Mouse (Mus musculus): Measurements from ENCODE around the gene Prnd.

The Prnd gene

GRCm38 (mm10) chr2:131988550-131988949 is 37.9 kb downstream of the Prnd start:
- no peak for DNase-seq

DNA sequence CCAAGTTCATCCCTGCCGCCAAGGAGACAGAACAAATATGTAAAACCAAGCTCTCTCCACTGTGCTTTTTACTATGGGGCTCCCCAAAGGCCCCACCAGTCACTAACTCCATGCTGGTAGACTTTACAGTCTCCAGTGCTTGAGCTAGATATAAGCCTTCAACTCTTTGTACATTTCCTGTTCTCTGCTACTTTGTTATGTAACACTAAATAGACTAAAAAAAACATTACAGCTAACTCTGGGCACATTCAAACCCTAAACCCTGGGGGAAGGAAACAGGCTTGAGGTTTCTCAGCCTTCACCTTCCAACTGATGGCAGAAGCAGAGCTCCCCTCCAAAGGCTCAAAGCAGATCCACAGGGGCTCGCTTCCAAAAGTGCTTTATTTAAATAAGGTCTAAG is 41.8 kb downstream of the Prnd start:
- DNase-seq: no peak

DNA sequence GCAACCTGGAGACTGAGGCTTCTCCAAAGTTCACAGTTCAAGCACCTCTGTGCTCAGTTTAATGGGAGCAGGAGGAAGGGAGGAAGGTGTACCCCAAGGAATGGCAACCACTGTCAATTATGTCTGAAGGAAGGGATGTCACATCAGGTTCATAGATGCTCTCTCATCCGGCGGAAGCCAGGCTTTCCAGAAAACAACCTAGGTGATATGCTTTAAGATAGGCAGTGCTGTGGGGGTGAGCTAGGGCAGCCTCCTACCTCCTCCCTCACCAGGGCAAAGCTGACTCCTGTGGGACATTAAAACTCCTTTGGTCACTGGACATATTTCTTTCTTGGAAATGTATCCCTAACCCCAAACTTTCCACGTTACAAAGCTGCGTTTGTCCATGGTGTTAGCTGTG is 42.5 kb downstream of the Prnd start:
- no peak for DNase-seq

DNA sequence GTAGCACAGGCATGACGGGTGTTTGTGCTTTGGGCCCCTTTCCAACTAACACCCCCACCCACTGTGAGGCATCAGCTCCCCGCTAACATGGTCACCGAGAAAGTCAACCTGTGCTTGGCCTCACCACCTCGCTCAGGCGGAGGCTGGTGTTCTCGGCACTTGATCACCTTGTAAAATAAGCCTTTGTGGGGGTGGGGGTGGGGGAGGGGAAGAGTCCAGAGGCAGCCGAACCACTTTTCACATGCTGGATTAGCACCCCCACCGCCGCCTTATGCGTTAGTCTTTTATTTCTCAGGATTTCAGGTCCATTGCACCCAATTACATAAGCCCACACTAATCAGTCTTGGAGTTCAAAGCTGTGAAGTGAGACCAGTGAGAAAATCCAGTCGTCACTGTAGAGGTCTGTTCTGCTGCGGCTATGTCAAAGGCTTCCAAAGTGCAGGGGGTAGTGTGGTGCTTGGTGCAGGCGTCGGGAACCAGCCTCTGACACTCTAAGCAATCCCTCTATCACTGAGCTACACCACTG is 43.0 kb downstream of the Prnd start:
- no peak for DNase-seq

GRCm38 (mm10) chr2:131994971-131995370 is 44.3 kb downstream of the Prnd start:
- DNase-seq: no peak

DNA sequence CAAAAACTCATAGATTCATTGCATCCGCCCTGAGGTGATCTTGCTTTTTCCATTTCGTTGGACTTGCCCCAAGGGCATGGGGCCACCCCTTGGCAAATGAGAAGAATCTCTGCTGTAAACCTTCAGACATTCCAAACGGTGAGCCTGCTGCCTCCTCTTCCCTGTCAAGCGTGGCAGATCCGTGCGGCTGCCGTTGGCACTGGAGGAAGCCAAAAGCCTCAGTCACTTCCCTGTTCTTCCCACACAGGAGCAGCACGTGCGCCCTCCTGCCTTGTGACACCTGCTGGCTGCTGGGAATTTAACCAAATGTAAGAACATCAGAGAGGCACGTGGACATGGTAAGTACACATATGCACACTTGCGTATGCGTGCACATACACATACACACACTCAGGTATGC is 45.1 kb downstream of the Prnd start:
- no peak for DNase-seq

GRCm38 (mm10) chr2:131996369-131996768 is 45.7 kb downstream of the Prnd start:
- DNase-seq: no peak

DNA sequence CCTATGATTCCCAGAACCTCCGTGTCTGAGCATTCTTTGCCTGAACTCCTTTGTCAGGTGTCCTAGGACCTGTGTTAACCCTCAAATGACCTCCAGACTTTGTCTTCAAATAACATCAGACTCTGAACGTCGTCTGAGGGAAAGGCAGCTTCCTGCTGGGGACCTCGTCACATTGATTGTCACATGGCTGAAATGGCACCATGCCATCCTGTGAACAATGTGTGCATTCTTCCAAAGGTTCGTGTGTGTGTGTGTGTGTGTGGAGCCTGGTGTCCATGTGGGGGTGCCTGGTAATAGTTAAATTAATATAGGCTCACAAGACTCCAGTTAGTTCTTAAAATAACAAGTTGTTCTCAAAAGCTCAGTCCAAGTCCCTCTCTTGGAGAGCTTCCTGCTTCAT is 46.7 kb downstream of the Prnd start:
- no peak for DNase-seq

- DNase-seq: no peak
These were observed 51.2 kb downstream of the Prnd start for GRCm38 (mm10) chr2:132001696-132002334.

GRCm38 (mm10) chr2:132003916-132004315 is 53.3 kb downstream of the Prnd start:
- no peak for DNase-seq

GRCm38 (mm10) chr2:132004495-132005136 is 54.0 kb downstream of the Prnd start:
- DNase-seq: no peak

- no peak for DNase-seq
These were observed 54.8 kb downstream of the Prnd start for GRCm38 (mm10) chr2:132005445-132005844.
